Mouse (Mus musculus): ENCODE measurements around the gene Cyp27b1.

Cyp27b1 gene

DNA sequence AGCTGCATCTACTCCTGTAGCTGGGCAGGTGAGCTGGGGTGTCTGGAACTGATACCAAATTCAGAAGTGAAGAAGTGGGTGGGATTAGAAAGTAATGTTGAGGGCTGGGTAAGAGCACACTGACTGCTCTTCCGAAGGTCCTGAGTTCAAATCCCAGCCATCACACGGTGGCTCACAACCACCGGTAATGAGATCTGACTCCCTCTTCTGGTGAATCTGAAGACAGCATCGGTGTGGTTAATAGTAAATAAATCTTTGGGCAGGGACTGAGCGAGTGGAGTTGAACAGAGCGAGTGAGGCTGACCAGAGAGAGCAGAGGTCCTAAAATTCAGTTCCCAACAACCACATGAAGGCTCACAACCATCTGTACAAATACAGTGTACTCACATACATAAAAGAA, 37.6 kb downstream of the Cyp27b1 start:
- no peak for DNase-seq (ENCODE audit: extremely low spot score, low spot score)

DNA sequence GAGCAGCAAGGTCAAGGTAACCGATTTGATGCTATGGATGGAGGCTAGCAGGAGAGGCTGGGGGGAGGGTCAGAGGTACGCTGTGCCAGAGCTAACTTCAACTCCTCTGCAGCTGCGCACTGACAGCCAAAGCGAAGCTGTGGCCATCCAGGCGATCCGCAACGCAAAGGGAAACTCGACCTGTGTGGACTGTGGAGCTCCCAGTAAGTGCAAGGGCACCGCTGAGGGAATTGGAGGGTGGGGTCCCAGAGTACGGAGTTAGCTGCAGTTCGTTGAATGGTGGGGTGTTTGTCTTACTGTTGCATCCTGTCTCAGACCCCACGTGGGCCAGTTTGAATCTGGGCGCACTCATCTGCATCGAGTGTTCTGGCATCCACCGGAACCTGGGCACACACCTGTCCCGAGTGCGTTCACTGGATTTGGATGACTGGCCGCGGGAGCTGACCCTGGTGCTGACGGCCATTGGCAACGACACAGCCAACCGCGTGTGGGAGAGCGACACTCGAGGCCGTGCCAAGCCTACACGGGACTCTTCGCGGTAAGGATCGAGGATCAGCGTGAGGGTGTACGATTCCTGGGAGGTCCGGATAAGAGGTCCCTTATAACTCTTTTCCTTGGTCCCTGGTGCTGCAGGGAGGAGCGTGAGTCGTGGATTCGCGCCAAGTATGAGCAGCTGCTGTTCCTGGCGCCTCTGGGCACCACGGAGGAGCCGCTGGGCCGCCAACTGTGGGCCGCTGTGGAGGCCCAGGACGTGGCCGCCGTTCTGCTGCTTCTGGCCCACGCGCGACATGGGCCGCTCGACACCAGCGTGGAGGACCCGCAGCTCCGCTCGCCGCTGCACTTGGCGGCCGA, 42.7 kb downstream of the Cyp27b1 start:
- peak; percentile 35 for DNase-seq (ENCODE audit: extremely low spot score, low spot score)

DNA sequence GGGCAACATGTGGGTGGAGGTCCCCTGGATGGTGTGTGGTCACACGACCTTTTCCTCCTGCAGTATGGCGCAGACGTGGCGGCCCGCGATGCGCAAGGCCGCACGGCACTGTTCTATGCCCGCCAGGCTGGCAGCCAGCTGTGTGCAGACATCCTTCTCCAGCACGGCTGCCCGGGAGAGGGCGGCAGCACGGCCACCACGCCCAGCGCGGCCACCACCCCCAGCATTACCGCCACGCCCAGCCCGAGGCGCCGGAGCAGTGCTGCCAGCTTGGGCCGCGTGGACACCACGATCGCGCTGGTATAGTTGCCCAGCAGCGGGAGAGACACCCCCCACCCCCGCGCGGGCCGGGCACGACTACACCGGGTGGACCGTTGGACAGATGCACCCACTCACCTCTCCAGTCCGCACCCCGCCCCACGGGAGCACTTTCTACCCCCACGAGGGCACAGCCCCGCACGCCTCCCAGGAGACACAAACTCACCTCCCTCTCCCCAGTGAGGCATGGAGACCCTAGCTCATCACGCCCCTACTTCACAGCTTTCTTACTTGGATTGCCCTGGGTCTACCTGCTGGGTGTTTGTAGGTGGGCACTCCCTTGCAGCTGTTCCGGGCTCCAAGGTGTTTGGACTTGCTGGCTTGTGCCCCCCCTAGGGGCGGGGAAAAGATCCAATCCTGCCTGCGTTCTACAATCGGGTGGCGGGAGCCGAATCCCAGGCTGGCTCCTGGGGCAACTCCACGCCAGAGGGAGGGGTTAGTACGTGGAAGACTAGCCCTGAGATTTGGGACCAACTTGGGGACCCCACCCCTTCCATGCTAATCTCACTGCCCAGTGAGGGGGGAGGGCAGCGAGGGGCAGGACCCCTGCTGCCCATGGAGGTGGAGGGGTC, 43.7 kb downstream of the Cyp27b1 start:
- no peak for DNase-seq (ENCODE audit: extremely low spot score, low spot score)

DNA sequence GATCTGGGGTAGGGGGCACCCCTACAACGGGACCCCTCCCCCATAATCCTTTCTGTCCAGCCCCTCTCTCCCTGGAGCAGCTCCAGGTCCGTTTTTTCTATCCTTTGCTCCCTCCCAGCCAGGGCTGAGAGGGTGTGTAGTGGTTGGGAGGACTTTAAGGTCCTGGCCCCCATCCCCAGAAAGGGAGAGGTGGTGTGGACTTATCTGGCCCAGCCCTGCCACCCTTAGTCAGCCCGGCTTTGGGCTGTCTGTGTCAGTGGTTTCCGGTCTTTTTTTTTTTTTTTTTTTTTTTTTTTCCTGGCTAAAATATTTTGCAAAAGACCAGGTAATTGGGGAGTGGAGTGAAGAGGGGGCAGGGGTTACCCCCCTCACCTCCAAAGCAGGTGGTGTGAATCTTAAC, 44.7 kb downstream of the Cyp27b1 start:
- DNase-seq (ENCODE audit: extremely low spot score, low spot score), result no peak

DNA sequence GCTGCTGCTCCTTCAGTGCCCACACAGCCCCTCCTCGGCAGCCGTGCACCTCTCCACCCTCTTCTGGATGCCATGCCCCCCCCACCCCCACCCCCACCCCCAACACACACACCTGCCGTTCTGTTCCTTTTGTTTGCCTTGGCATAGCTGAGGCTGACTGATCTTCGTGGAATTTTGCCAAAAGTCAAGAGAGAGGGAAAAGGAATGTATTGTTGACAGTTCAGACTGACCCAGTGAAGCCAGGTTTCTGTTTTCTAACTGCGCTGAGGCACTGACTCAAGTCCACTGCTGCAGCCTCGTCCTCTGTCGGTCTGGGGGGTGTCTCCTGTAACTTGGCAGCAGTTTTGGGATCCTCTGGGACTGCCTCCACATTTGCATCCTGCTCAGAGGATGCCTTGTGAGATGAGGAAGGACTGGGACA, 46.3 kb downstream of the Cyp27b1 start:
- no peak for DNase-seq (ENCODE audit: extremely low spot score, low spot score)

DNA sequence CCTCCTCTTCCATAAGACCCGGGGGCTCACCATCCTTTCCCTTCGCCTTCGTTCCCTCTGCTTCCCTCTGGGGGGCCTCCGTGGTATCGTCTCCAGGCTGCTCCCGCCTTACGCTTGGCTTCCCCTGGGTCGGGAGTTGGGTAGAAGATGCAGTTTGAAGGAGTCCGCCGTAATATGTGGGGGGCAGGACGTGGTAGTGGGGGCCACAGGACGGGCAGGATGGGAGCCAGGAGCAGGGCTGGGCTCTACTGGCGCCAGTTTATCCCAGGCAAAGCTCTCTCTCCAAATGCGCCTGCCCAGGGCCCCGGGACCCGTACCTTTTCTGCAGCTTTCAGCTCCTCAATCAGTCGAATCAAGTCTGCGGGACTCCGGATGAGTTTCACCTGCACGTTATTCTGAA, 50.5 kb downstream of the Cyp27b1 start:
- DNase-seq (ENCODE audit: extremely low spot score, low spot score), result no peak

DNA sequence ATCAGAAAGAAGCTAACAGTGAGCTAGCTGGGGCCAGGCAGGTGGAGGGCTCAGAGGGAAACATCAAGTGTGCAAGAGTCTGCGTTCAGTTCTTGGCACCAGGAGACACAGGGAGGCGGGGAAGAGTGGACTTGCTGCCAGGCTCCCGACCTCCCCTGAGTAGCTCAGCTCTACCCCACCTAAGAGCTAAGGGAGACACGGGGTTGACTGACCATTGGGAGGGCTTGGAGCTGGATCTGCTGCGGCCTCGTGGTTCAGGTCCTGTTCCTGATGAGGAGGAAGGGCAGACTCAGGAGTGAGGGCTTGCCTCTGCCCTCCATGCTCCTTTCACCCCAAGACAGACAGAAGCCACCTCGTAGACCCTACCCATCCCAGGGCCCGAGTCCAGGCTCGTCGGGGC, 51.1 kb downstream of the Cyp27b1 start:
- no peak for DNase-seq (ENCODE audit: extremely low spot score, low spot score)

DNA sequence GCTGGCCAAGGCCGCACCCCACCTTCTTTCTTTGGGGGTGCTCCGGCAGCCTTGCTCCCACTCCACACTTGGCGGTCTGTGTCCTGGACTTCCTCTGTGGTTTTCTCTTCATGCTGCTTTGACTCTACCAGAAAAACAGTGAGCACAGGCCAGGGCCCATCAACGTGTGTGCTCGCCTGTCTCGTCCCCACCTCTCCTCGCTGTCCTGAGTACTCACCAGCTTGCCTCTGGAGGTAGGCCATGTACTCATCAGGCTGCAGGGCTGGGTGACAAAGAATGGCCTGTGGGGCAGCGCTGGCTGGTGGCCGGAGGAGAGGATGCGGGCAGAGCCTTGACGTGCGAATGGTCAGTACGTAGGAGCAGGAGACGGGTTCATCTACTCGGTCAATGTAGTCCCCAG, 51.8 kb downstream of the Cyp27b1 start:
- DNase-seq (ENCODE audit: extremely low spot score, low spot score), result no peak

DNA sequence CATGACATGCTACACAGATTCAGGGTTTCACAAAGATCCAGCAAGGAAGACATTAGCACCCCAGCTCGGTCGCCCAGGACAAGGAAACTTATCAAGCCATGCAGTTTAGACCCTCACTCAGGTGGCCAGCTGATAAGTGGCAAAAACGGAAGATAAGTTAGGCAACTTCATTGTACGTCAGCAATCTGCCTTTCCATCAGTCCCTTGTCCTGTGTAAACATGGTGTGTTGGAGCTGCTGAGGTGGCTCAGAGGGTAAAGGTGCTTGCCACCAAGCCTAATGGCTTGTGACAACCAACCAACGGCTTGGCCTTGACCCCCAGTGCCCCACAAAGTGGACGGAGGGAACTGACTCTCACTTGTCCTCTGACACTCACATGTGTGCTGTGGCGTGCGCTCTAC, 52.4 kb downstream of the Cyp27b1 start:
- DNase-seq (ENCODE audit: extremely low spot score, low spot score), result no peak

DNA sequence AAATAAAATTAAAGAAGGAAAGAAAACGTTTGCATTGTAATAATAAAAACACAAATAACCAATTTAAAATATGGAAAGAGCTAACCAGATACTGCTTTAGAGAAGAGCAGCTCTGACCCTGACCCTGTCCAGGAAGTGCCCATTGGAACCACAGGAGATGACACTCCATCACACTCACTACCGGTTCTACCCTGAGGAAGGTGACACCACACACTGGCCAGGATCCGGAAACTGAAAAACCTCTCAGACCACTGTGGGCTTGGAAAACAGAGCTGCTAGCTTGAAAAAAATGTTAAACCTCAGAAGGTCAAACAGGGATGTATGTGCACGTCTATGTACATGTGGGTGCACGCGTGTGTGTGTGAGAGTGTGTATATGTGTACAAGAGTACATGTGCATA, 53.1 kb downstream of the Cyp27b1 start:
- no peak for DNase-seq (ENCODE audit: extremely low spot score, low spot score)

Measured in neural tube, embryonic 10.5 days (tissue).